Mouse (Mus musculus) forebrain, embryonic 15.5 days (tissue): ENCODE results near the gene Cd40lg. TPM values are rescaled to one million over a fixed set of nuclear protein-coding genes. Genes with fewer than 3 reads are reported as not detected.

Experiments used
- polyA plus RNA-seq: library from polyadenylated mRNA; unstranded; fragments of >200 nt; fragmentation: Nextera tagmentation; extraction: Ambion mirVana; gene quantifications from 2 replicates; pipeline ENCODE4 v1.2.1, GENCODE M21; 2015

Gene Cd40lg
- polyA plus RNA-seq, 1 experiment from 2014 or later, result not detected

Other genes starting within 250 kb of the Cd40lg start
- gene Brs3, start 169.1 kb upstream of the Cd40lg start, polyA plus RNA-seq, result 0.36 and 0.65 TPM in 2 replicates
- 96.2 and 104 TPM in 2 replicates for gene Htatsf1, start 158.6 kb upstream of the Cd40lg start, polyA plus RNA-seq
- gene Vgll1, start 124.0 kb upstream of the Cd40lg start, polyA plus RNA-seq, result not detected in 2 replicates
- 4.4 and 7.0 TPM in 2 replicates for gene Arhgef6, start 126.6 kb downstream of the Cd40lg start, polyA plus RNA-seq
- 253 and 254 TPM in 2 replicates for gene Rbmx, start 180.9 kb downstream of the Cd40lg start, polyA plus RNA-seq
- not detected in 2 replicates for gene Gm364, start 197.0 kb downstream of the Cd40lg start, polyA plus RNA-seq